Mouse (Mus musculus): ENCODE results near the gene Pi4kb. TPM values are rescaled to one million over a fixed set of nuclear protein-coding genes. Genes with fewer than 3 reads are reported as not detected.

The Pi4kb gene
- total RNA-seq, 2 experiments from 2014 or later, result 46.5 to 50.7 TPM

DNA sequence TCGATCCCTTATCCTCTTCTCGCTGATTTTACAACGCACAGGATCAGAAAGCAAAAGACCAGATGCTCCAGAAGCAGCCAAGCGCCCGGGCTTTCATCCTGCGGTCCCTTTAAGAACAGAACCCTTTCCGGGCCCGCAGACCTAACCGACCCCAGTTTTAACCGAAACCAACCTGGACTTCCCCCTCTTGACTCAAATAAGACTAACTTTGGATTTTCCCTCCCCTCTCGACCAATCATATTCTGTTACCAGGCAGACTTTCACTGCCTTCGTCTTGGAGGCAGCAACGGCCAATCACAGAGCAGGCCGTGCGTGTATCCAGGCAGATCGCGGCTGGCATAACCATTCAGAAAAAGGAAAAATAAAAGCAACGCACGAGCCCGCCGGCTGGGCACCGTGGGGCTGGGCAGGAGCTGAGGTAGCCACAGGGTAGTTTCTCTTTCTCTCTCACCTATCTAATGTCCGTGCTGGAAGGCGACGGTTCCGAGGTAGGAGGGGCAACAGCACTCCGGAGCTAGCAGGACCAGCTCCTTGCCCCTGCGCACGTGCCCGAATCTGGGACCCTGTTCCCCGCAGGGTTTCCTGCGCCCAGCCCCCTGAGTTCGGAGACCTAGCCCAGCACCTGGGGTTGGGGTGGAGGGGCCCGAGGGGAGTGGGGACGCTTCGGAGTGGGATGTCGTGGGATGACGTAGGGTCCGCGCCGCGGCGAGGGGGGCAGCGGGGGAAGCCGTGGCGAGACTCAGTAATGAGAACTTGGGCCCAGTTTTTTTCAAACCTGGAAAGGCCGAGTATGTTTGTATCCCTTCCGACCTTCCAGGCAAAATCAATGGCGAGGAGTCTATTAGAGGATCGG, 20.5 kb upstream of the Pi4kb start, which contains the start of gene Rfx5:
Gene Rfx5 (plus strand): TSS at position 312 of the 853 bp plus-strand sequence.
- DNase-seq (ENCODE audit: low spot score in 2 of 2), result peak; percentile 87 to 89

DNA sequence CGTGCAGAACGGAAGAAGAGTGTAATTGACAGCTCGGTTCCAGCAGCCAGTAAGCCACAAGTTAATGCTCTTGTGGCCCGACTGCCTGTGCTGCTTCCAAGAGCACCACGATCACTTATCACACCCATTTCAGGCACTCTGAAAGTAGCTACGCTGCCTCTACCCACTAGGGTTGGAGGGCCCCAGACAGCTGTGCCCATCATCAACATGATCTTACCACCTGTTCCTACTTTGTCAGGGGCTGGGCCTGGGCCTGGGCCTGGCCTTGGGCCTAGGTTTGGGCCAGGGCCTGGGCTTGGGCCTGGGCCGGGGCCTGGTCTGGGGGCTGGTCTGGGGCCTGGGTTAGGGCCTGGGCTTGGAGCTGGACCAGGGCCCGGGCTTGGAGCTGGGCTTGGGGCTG, 16.2 kb upstream of the Pi4kb start:
- no peak for DNase-seq (ENCODE audit: low spot score in 2 of 2)

DNA sequence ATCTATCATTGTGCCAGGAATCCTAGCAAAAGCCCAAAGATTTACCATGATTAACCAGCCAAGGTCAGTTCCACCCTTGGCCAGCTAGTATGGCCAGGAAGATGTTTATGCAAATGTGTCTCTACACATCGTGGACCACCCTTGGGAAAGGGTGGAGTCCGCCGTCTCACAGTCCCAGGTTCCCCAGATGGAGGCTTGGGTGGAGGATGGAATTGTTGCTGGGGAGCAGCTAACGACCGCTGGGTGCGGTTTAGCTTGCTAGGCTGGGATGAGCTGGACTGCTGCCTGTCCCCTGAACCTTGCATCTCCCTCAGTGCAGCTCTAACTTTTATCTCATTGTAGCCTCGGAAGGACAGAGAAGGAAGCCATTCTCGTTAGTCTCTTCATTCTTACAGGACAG, 14.7 kb upstream of the Pi4kb start:
- DNase-seq (ENCODE audit: low spot score in 2 of 2), result no peak

DNA sequence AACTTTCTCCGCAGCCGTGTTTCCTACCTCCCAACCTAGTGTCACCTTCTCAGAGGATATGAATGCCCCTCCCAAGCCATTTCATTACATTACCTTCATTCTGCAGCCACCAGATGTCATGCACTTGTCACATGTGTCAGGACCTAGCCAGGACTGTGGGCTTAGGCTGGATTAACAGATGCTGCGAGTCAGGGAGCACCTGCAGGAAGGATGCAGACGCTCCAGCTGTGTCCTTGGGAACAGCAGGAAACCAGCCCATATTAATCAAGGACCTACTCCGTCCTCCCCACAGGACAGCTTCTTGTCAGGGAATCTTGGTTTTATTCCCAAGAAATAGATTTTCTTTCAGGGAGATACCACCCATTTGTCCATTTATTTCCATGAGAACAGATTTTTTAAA, 14.2 kb upstream of the Pi4kb start:
- no peak for DNase-seq (ENCODE audit: low spot score in 2 of 2)

DNA sequence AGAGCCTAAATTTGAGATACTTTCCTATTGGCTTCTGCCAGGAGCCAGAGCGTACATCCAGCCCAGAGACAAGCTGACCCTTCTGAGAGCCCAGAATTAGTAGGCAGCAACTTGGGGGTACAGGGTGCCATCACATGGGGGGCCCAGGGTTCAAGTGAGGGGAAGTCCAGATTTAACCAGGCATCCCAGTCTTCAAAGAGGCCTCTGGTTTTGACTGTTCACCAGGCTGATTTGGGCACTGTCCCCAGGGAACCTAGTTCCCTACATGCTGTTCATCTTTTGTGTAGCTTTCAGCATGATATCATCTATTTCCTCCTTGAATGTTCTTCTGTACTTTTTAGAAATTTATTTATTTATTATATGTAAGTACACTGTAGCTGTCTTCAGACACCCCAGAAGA, 9.5 kb upstream of the Pi4kb start:
- DNase-seq (ENCODE audit: low spot score in 2 of 2), result no peak

DNA sequence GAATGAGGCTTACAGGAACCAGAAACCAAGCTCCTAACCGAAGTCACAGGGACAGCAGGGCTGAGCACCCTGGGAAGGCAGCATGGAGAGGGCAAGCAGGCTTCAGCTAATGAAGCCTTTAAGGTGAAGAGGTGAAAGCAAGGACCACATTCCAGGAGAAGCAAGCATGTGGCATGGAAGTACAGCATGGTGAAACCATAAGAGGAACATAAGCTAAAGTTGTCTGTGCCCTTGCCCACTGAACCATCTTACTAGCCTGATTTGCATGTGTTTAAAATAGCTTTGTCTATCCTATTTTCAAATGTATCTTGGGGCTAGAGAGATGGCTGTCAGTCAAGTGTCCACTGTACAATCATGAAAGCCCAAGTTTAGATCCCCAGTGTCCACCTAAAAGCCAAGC, 8.7 kb upstream of the Pi4kb start:
- DNase-seq (ENCODE audit: low spot score in 2 of 2), result no peak

DNA sequence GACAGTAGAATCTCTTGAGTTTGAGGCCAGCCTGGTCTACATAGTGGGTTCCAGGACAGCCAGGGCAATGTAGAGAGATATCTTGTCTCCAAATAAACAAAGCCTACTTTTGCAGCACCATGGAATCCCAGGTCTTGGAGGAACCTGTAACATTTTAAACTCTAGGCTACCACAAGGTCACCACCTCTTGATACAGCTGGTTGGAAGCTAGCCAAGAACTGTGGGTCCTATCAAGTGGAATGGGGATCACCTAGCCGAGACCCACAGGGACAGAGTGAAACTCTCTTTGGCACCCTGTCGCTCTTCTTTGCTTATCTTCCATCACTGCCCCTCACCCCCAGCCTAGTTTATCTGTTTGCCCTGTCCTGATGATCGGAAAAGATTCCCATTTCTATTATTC, 2.0 kb upstream of the Pi4kb start:
- no peak for DNase-seq (ENCODE audit: low spot score in 2 of 2)

DNA sequence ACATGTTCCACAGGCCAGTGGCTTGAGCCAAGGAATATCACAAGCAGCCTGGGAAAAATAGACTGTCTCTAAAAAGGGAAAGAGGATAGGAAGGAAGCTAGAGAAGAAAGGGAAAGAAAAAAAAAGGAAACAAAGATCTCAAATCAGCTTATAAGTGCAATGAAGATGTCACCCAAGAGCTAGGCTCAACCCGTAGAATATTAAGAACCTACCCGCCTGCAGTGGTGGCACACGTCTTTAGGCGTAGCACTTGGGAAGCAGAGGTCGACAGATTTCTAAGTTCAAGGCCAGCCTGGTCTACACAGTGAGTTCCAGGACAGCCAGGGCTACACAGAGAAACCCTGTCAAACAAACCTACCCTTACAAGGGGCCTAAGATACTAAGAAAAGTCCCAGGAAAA, 911 bp upstream of the Pi4kb start:
- no peak for DNase-seq (ENCODE audit: low spot score in 2 of 2)

DNA sequence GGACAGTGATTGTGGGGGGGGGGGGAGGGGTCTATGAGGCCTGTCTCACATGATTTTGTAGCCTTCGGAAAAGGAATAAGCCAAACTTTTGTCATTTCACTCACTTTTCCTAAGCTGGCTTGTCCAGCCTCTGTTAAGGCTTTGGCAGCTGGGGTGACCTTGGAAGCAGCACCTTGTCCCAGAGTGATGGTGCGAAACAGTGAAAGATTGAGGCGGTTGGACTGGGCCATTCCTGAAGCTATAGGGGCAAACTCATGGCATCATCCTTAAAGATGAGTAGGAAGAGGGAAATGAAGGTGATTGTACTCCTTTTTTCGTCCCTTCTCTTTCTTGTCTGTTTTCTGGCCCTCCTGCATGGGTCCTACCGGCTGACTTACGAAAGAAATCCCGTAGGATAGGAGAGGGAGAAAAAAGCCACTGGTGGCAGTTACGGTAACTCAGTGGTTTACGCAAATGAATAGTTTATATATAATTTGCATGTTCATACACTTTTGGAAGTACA, 454 bp upstream of the Pi4kb start:
- no peak for DNase-seq (ENCODE audit: low spot score in 2 of 2)

DNA sequence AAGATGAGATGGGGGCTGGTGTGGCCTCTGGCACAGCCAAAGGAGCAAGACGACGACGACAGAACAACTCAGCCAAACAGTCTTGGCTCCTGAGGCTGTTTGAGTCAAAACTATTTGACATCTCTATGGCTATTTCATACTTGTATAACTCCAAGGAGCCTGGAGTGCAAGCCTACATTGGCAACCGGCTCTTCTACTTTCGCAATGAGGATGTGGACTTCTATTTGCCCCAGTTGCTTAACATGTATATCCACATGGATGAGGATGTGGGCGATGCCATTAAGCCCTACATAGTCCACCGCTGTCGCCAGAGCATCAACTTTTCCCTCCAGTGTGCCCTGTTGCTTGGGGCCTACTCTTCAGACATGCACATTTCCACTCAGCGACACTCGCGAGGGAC, 9.8 kb downstream of the Pi4kb start:
- no peak for DNase-seq (ENCODE audit: low spot score in 2 of 2)

DNA sequence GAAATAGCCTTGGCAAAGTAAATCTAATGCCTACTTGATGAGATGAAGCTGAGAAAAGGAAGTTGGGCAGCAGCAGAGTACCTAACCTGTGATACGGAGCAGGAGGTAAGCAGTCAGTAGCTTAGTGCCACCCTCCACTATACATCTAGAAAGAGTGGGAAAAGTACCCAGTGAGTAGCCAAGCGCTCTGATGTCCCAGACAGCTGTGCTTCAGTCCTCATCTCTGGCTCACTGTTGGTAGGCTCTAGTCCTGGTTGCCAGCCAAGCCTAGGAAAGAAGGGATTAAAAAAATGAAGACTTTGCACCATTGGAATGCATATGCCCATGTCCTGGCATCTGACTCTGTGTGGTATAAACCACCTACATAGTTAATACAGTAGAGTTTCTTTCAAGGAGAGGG, 11.0 kb downstream of the Pi4kb start:
- no peak for DNase-seq (ENCODE audit: low spot score in 2 of 2)

DNA sequence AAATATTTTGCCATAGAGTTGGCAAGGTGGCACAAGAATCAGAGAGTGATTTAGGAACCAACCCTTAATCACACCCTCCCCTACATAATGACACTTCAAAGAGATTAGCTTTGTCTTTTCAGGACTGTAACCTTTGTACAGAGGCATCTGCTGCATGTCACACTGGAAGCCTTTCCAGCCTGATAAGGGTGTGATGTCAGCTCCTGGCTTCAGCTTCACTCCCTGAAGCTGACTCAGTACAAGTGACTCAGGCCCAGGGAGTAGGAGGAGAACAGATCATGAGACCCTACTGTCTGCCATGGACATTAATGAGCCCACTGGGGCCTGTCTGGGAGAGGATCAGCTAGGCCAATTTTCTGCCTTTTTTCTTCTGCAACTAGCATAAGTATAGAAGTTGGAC, 13.0 kb downstream of the Pi4kb start:
- no peak for DNase-seq (ENCODE audit: low spot score in 2 of 2)

DNA sequence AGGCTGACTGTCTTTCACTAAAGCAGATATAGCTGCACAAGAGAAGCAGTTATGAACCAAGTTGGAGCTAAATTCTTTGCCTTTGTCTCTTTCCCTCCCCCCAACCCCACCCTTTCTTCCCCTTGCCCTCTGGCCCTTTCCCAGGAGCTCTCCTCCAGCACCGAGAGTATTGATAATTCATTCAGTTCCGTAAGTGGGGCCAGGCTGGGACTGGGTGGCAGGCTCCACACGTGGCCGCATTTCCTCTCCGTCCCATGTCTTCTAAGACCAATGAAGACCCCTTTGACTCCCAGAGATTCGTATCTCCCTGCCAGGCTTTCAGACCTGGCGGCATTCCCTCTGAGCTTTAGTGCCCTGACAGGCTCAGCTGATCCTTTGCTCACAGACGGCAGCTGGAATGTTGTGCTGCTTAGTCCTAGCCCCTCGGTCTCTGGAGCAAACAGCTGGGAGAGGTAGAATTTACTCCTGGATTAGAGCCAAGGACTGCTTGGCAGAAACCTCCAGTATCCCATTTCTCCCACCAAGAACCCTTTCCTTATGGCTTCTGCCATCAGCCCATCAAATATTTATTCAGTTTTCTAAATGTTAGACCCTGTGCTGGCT, 14.7 kb downstream of the Pi4kb start:
- DNase-seq (ENCODE audit: low spot score in 2 of 2), result no peak

DNA sequence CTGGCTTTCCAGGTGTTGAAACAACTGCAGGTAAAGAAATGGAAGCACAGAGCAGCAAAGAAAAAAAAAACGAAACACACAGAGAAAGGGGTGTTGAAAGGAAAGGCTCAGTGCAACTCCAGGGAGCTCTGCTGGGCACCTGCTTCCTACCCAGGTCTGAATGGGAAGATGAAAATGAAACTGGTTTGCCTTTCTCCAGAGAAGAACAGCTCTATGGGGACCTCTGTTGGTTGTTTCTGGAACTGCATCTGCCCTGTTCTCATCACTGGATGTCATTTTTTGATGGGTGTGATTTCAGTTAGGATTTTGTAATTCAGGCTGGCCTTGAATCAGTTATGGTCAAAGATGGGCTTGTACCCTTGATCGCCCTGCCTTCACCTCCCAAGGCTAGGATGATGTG, 22.4 kb downstream of the Pi4kb start:
- DNase-seq (ENCODE audit: low spot score in 2 of 2), result peak; percentile 92 to 94

DNA sequence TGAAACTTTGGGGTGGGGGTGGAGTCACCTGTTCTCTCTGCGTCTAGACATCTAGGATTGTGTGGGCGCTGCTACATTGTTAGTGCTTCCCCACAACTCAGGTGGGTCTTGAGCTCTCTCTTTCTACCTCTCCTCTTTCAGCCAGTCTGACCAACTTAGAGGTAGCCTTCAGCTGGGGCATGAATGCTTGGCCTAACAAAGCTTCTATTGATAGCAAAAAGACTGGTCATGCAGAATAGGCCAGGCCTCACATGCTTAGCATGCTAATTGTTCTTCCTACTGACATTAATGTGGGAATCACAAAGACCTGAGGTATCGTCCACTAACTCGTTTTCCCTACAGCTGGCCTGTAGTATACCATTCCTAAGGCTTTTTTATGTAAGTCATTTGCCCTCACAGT, 28.0 kb downstream of the Pi4kb start:
- no peak for DNase-seq (ENCODE audit: low spot score in 2 of 2)

DNA sequence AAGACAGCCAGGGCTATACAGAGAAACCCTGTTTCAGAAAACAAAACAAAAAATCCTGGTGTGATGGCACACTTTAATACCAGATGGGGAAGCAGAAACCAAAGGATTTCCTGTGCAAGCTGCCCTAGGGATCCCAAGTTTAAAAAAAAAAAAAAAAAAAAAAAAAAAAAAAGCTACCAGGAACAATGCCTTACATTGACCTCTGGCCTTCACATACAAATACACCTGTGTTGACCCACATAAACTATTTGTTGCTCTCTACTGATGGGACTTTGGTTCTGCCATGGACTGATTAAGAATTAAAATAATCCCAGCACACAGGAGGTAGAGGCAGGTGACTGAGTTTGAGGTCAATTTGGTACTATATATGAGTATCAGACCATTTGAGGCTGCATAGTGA, 28.7 kb downstream of the Pi4kb start:
- DNase-seq (ENCODE audit: low spot score in 2 of 2), result no peak

DNA sequence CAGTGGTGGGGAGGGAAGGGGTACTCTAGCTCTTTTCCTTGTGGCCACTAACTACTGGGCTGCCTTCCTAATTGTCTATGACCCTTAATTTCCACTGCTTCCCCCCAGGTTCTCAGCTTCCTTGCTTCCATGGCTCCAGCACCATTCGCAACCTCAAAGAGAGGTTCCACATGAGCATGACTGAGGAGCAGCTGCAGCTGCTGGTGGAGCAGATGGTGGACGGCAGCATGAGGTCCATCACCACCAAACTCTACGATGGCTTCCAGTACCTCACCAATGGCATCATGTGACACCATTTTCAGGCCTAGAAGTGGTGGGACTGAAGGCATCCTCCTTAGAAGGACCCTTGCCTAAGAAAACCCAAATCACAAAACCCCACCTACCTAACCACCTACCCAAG, 31.1 kb downstream of the Pi4kb start:
- no peak for DNase-seq (ENCODE audit: low spot score in 2 of 2)

DNA sequence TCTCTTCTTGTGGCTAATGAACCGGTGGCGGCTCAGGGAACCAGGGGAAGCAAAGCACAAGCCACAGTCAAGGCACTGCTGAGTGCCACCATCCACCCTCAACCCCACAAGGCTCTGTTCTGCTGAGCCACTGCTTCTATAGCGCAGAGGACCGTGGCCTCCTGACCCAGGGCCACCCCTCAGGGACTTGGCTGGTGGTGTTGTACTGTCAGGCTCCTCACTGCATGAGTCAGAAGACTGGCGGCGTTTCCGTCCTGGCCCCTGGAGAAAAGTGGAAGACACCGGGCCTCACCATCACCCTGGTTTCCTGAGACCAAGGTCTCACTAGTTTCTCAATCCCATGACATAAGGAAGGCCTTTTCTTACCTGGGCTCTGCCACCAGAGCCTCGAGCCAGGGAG, 33.2 kb downstream of the Pi4kb start:
- DNase-seq (ENCODE audit: low spot score in 2 of 2), result no peak

DNA sequence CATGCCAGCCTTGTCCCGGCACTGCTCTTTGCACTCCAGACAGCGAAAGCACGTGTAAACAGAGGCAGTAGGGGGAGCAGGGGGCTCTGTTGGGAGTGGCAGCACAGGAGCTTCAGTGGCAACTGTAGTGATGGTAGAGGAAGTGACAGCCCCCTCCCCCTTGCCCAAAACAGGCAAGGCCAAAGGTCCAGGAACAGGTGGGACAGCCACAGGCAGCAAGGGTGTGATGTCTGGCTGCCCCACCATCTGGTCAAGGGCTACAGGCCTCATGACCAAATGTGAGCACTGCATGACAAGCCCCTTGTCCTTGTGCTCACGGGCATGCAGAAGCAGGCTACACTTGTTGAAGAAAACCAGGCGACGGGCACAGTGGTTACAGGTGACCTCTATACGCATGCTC, 35.9 kb downstream of the Pi4kb start:
- DNase-seq (ENCODE audit: low spot score in 2 of 2), result no peak

DNA sequence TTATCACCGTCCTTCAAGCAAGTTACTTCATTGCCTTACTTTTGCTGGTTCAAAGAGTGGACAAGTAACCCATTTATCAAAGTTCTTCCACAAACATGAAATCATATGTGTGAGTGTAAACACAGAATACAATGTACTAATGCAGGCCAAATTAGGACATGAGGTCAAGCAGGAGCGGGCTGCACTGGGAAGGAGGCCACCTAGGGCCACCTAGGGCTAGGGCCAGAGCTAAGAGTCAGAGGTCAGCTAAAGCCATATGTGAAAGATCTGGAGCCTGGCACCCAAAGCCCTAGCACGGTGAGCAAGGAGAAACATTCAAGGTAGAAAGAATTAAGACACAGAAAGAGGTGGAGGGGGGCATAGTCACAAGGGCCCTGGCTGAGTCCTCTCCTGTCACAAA, 38.5 kb downstream of the Pi4kb start:
- DNase-seq (ENCODE audit: low spot score in 2 of 2), result no peak

DNA sequence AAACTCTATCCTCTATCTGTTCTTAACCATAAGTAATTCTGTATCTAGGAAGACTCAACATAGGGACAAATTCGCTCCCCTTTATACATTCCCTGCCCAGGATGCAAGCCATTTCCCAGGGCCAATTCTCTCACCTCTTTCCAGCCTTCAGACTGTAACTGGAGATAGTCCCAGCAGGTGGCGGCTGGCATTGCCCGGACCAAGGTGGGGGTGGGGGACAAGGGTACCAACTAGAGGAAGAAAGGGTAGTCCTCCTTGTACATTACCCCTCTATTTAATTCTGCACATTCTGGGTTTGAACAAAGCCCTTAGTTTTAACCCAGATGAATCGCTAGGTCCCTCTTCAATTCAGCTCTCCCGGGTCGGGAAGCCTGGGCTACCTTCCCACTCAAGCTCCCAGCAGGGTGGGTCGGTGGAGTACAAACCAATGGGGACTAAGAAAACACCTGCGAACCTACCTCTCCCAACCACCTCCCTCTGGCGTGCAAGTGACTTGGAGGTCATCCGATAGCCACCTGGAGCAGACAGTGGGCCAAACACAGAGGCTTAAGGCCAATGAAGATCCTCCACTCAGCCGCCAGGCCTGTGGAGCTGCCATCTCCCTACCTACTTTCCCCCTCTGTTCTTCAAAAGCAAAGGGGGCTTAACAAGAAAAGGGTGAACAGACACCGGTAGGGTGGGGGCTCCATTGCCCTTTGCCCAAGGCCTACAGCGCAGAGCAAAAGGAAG, 39.3 kb downstream of the Pi4kb start:
- no peak for DNase-seq (ENCODE audit: low spot score in 2 of 2)

Measured in layer of hippocampus, postnatal 10 days (tissue).